Mouse (Mus musculus) telencephalon, adult 2 months (tissue): ENCODE results near the gene Maml3.

Source experiments
- DNase-seq: peaks from one replicate; pipeline ENCODE4 v3.0.0-alpha.2; 2011; ENCODE audit warnings: low read depth, low spot score

Maml3 gene

DNA sequence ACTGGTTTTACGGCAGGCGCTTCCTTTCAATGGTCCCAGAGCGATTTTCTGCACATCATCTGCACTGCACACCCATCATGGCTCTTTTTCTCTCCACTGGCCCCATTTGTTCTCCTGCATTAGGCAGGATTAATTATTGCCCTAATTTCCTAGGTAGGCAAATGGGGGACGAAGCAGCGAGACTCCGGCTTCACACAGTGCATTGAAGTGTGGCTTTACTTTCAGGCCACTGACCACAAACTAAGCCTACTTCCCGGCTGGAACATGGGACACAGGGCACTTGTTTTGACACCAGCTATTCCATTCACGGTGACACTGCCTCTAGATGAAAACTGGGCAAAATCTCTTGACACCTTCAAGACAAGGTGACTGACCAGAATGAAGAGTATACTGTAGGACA lies 358.1 kb downstream of the Maml3 start:
- DNase-seq: no peak

GRCm38 (mm10) chr3:51745162-51745561 lies 359.7 kb downstream of the Maml3 start:
- no peak for DNase-seq

GRCm38 (mm10) chr3:51744339-51744759 lies 360.5 kb downstream of the Maml3 start:
- DNase-seq: no peak

DNA sequence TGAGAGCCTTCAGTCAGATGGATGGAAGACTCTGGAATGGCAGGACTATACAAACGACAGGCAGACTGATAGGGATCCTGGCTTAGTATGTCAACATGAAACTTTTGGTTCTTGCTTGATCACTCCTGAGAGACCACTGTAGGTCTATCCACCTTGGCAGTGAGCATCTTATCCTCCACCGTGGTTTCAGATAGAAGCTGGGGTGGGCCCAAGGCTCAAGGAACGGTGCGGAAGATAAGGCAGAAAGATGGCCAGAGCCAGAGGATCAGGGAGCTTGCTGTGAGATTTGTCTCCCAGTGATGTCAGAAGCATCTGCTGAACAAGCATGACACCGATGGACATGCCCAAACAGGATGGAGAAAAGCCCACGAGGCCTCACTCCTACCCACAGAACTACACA lies 362.5 kb downstream of the Maml3 start:
- DNase-seq: no peak

DNA sequence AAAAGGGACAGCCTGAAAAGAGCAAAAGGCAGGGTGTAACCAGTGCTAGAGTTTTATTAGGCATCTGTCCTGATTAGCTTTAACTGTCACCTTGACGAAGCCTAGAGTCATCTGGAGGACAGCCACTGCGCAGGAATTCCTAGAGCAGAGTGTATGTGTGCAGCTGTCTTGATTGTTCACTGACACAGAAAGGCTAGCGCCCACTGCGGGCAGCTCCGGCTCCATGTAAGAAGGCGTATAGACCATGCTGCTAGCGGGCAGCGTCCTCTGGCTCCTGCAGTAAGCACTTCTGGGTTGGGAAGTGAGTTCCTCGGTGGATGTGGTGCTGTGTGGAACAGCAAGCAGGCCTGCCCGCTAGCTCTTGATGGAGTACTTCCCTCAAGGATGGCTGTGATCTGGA lies 363.1 kb downstream of the Maml3 start:
- no peak for DNase-seq

- DNase-seq: no peak
These were observed 365.1 kb downstream of the Maml3 start for GRCm38 (mm10) chr3:51739835-51740112.

- DNase-seq: no peak
These were observed 365.6 kb downstream of the Maml3 start for GRCm38 (mm10) chr3:51739049-51739834.

GRCm38 (mm10) chr3:51733685-51734084 lies 371.2 kb downstream of the Maml3 start:
- no peak for DNase-seq

GRCm38 (mm10) chr3:51731949-51732636 lies 372.8 kb downstream of the Maml3 start:
- DNase-seq: no peak

GRCm38 (mm10) chr3:51730662-51731061 lies 374.2 kb downstream of the Maml3 start:
- no peak for DNase-seq

DNA sequence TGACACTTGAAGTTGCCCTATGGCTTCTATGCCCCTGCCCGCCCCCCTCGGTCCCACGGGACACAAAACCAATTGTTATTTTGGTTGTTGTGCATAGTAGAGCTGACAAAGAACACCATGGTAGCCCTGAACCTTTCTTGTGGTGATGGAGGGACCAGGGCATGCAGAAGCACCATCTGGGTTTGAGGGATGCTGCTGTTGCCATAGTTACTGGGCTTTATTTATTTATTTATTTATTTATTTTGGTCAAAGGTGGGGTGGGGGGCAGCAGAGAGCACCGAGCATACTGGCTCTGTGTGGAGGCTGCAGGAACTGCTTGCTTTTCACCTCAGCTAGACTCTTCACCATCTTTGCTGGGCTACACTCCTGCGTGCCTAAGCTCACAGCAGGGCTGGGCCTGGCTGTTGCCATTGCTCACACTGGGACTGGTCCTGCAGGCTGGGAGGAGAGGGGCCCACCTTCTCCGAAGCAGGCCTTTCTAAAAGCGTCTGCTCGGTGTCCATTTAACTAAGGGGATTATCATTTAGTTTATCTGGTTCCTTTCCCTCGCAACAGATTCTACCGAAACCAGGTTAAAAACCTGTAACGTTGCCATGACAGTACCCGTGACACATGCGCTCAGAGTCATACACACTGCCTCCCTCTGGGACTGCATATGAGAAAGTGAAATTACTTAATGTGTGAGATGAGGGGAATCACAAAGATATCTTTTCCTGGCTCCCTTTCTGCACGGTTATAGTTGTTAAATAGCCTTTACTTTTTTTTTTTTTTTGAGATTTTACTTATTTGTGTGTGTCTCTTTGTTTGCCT lies 375.6 kb downstream of the Maml3 start:
- DNase-seq: no peak

GRCm38 (mm10) chr3:51728456-51728855 lies 376.4 kb downstream of the Maml3 start:
- no peak for DNase-seq

- no peak for DNase-seq
These were observed 376.9 kb downstream of the Maml3 start for GRCm38 (mm10) chr3:51727968-51728367.

- no peak for DNase-seq
These were observed 377.4 kb downstream of the Maml3 start for GRCm38 (mm10) chr3:51727487-51727886.

DNA sequence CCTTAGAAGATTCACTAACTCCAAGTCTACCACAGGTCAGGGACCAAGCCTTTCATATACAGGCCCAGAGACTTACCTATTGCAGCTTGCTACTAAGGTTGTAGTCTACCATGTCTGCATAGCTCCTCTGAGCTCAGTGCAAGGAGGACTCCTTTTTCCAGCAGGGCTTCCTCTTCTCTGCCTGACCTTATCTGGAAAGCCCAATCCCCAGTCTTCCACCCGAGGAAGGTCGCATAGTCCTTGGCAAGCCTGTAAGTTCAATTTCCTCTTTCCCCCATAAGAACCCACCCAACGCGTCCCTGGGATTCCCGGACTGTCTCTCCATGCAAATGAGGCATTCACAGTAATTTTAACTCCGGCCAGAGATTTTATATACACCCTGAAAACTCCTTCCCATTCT lies 378.6 kb downstream of the Maml3 start:
- no peak for DNase-seq

GRCm38 (mm10) chr3:51719982-51720381 lies 384.9 kb downstream of the Maml3 start:
- peak; percentile 41 for DNase-seq

DNA sequence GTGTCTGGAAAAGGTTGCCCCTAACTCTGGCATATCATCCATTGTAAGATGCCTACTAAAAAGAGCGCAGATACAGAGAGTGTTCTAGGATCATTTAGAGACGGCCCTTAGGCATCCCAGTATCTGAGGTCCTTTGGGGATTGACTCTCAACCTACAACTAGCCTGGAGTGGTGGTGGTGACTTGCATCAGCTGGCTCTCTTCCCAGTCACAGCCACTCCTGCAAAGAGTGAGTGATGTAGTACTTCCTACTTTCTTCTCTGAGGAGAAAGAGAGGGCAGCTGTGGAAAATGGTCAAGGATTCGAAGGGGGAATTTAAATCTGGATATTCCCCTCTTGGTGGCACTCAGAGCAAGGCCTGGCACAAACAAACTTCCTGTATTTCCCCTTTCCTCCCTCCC lies 385.5 kb downstream of the Maml3 start:
- no peak for DNase-seq

- DNase-seq: no peak
These were observed 387.0 kb downstream of the Maml3 start for GRCm38 (mm10) chr3:51717909-51718308.

DNA sequence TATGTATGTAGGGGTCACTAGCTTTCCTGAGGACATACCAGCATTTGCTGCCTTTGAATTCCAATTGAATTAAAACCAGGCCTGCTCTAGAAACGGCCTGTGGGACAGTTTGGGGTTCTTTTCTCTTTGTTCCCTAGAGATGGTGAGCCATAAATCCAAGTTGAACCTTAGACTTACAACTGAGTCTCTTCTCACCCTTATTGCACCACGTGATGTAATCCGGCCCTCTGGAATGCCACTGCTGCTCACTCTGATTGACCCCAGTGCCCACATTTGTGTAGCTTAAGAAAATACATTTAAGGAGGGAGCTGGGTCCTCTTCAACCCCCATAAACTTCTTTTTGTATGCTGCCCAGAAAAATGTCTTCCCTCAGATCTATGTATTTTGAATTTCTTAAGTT lies 387.4 kb downstream of the Maml3 start:
- no peak for DNase-seq

DNA sequence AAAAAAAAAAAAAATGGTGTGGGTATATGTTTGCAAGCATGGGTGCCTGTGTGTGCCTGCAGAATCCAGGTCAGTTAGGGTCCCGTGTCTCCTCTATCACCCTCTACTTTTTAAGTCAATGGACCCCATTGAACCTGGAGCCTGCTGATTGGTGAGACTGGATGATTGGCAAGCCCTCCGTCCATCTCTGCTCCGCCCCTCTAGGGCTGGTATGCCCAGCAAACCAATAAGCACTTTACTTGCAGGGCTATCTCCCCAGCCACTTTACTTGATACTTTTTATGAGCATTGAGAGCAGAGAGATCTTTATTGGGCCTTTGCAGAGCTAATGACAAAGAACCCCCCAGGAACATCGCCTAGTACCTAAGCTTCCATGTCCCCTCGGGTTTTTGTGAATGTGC lies 390.4 kb downstream of the Maml3 start:
- no peak for DNase-seq

- DNase-seq: no peak
These were observed 391.6 kb downstream of the Maml3 start for GRCm38 (mm10) chr3:51713233-51713632.

- no peak for DNase-seq
These were observed 392.5 kb downstream of the Maml3 start for GRCm38 (mm10) chr3:51712382-51712781.
